Comparison of ENCODE assay signal across 25 mouse cellular contexts in the genomic region with DNA sequence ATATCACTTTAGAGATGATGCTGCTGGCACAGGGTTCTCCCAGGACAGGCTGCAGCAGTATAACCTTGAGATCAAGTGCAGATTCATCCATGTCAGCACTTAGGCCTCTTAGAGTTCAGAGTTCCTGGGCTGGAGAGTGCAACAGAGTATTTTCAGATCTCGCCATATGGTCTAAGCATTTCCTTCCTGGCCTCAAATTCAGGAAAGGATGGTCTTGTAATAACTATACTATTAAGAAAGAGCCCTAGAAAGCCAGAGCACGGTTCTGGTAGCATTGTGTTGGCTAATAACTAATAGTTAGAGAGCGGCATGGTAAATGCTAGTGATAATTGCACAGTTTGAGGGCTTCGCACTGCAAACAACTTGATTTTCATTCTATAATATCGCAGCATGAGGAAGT.
"Had no signal": no experiment of that assay in that cellular context is flagged by ENCODE, and none has a peak within 500 bp of the region (broad histone marks: within the 10 kb centered on the region; RNA-seq: fewer than 3 reads in every experiment).

No protein-coding gene starts in this region.

- H3K4me3 ChIP-seq: heart, embryonic 10.5 days; heart, embryonic 12.5 days; hindbrain, embryonic 10.5 days; hindbrain, embryonic 13.5 days; intestine, embryonic 15.5 days; layer of hippocampus, adult 2 months; left cerebral cortex, adult 2 months; limb, embryonic 10.5 days; limb, embryonic 12.5 days; liver, embryonic 13.5 days; liver, embryonic 15.5 days had no signal

- DNase-seq: gastrocnemius, postnatal 14 days; gastrocnemius, postnatal 36 days; heart, adult 18-20 months; heart, postnatal 10 days; heart, postnatal 4 days; kidney, adult 18-20 months; kidney, adult 8-10 months; kidney, postnatal 14 days; kidney, postnatal 4 days; liver; liver, embryonic 13.5 days had no signal

- H3K9ac ChIP-seq: heart, embryonic 12.5 days; hindbrain, embryonic 13.5 days; intestine, embryonic 15.5 days; limb, embryonic 12.5 days; liver, embryonic 13.5 days; liver, embryonic 15.5 days had no signal

- H3K27ac ChIP-seq: heart, embryonic 10.5 days; hindbrain, embryonic 10.5 days; hindbrain, embryonic 13.5 days; intestine, embryonic 15.5 days; layer of hippocampus, adult 2 months; left cerebral cortex, adult 2 months; limb, embryonic 10.5 days; limb, embryonic 12.5 days; liver, embryonic 13.5 days; liver, embryonic 15.5 days had no signal

- ATAC-seq: hindbrain, embryonic 16.5 days; inflammation-experienced regulatory T-cells, adult 6 months; intestine, embryonic 15.5 days; intestine, postnatal 0 days had no signal

- H3K9me3 ChIP-seq: heart, embryonic 10.5 days; heart, embryonic 12.5 days; hindbrain, embryonic 10.5 days; hindbrain, embryonic 13.5 days; intestine, embryonic 15.5 days; limb, embryonic 10.5 days; limb, embryonic 12.5 days; liver, embryonic 13.5 days; liver, embryonic 15.5 days had no signal

- H3K27me3 ChIP-seq: heart, embryonic 12.5 days; hindbrain, embryonic 13.5 days; intestine, embryonic 15.5 days; limb, embryonic 12.5 days; liver, embryonic 13.5 days; liver, embryonic 15.5 days had no signal

- H3K4me1 ChIP-seq: hindbrain, embryonic 10.5 days; hindbrain, embryonic 13.5 days; intestine, embryonic 15.5 days; limb, embryonic 10.5 days; limb, embryonic 12.5 days had no signal

- H3K4me2 ChIP-seq: heart, embryonic 12.5 days; hindbrain, embryonic 13.5 days; intestine, embryonic 15.5 days; limb, embryonic 12.5 days; liver, embryonic 11.5 days; liver, embryonic 13.5 days; liver, embryonic 15.5 days had no signal

- H3K36me3 ChIP-seq: heart, embryonic 10.5 days; hindbrain, embryonic 13.5 days; intestine, embryonic 15.5 days; limb, embryonic 10.5 days; liver, embryonic 13.5 days; liver, embryonic 15.5 days had no signal
